Mouse (Mus musculus): ENCODE measurements around the gene Hoxd12. TPM values are rescaled to one million over a fixed set of nuclear protein-coding genes. Genes with fewer than 3 reads are reported as not detected.

The Hoxd12 gene
- total and polyA plus RNA-seq, 3 experiments, result not detected

GRCm38 (mm10) chr2:74705467-74706089 lies 30.8 kb downstream of the Hoxd12 start:
- Histone ChIP-seq H3K9ac (ENCODE audit: control insufficient read depth, low read depth, low read length, poor library complexity, severe bottlenecking) (peak overlapping the region; percentile 84), H3K36me3 (ENCODE audit: control insufficient read depth in 1 of 2, insufficient read depth in 2 of 2, low read length in 2 of 2) (peaks cover 0 to 2% of the 10 kb centered on the region in 2 experiments; a peak in 1 of 4 replicates), H3K4me1 (ENCODE audit: control insufficient read depth in 1 of 2, insufficient read depth in 2 of 2, low read length in 2 of 2) (no peaks in the 10 kb centered on the region; a peak in 2 of 4 replicates), H3K27me3 (ENCODE audit: control insufficient read depth in 1 of 2, insufficient read depth in 2 of 2, low read length in 2 of 2) (no peaks in the 10 kb centered on the region), H3K9me3 (replicated peaks; ENCODE audit: insufficient read depth, low read length) (no peaks in the 10 kb centered on the region), H3K27ac (ENCODE audit: control insufficient read depth, low read depth, low read length) (no peak overlapping the region), H3K4me3 (ENCODE audit: control insufficient read depth in 1 of 2, insufficient read depth in 1 of 2, low read depth in 2 of 2, low read length in 2 of 2) (peak overlapping the region; percentile 53 to 66), H3K79me2 (ENCODE audit: control insufficient read depth, insufficient read depth, low read length, poor library complexity) (peaks cover 6% of the 10 kb centered on the region; the same call in 1 of the 2 replicates)
- peak; percentile 62 for DNase-seq (ENCODE audit: low read depth, low spot score)
- TF ChIP-seq MXI1 (IDR thresholded peaks at IDR 0.05; ENCODE audit: low read depth, low read length) (peak; percentile 43; the same call in 1 of the 2 replicates), GATA1 (IDR thresholded peaks at IDR 0.05; ENCODE audit: low read depth, low read length) (no peak)

DNA sequence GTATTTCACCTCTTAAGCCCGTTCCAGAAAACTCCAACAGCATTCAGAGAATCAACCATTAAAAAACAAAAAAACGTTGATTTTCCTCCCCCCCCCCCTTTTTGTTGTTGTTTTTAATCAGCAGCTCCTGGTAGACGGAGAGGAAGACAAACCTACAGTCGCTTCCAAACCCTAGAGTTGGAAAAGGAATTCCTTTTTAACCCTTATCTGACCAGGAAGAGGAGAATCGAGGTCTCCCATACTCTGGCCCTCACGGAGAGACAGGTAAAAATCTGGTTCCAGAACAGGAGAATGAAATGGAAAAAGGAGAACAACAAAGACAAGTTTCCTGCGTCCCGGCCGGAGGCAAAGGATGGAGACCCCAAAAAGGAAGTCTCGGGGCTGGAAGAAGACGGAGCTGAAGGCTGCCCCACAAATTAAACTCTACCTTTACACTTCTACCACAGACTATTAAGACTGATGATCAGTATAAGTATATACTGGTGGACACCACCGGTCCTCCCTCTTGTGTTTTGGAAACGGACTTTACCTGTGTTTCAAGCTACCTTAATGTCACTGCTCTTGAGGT lies 31.7 kb downstream of the Hoxd12 start:
- H3K79me2 ChIP-seq (ENCODE audit: control insufficient read depth, insufficient read depth, low read length, poor library complexity), result peaks cover 6% of the 10 kb centered on the region; the same call in 1 of the 2 replicates
- peaks cover 0 to 2% of the 10 kb centered on the region in 2 experiments; a peak in 1 of 4 replicates for H3K36me3 ChIP-seq (ENCODE audit: control insufficient read depth in 1 of 2, insufficient read depth in 2 of 2, low read length in 2 of 2)
- H3K27ac ChIP-seq (ENCODE audit: control insufficient read depth, low read depth, low read length), result no peak overlapping the region
- peak overlapping the region; percentile 84; the same call in 1 of the 2 replicates for H3K9ac ChIP-seq (ENCODE audit: control insufficient read depth, low read depth, low read length, poor library complexity, severe bottlenecking)
- no peak for DNase-seq (ENCODE audit: low read depth, low spot score)
- H3K27me3 ChIP-seq (ENCODE audit: control insufficient read depth in 1 of 2, insufficient read depth in 2 of 2, low read length in 2 of 2), result peaks cover 0 to 1% of the 10 kb centered on the region in 2 experiments; a peak in 1 of 4 replicates
- H3K9me3 ChIP-seq (replicated peaks; ENCODE audit: insufficient read depth, low read length), result no peaks in the 10 kb centered on the region
- no peaks in the 10 kb centered on the region; a peak in 2 of 4 replicates for H3K4me1 ChIP-seq (ENCODE audit: control insufficient read depth in 1 of 2, insufficient read depth in 2 of 2, low read length in 2 of 2)
- TF ChIP-seq TBP (IDR thresholded peaks at IDR 0.05; ENCODE audit: low read depth, low read length) (no peak), ETS1 (IDR thresholded peaks at IDR 0.05; ENCODE audit: low read depth, low read length) (no peak), USF1 (IDR thresholded peaks at IDR 0.05; ENCODE audit: low read depth, low read length) (no peak), ZMIZ1 (IDR thresholded peaks at IDR 0.05; ENCODE audit: low read depth, low read length) (no peak), MYC (IDR thresholded peaks at IDR 0.05; ENCODE audit: low read depth, low read length) (no peak), ELF1 (IDR thresholded peaks at IDR 0.05; ENCODE audit: low read depth, low read length) (no peak), NRF1 (IDR thresholded peaks at IDR 0.05; ENCODE audit: insufficient read depth, low read depth, low read length, poor library complexity, severe bottlenecking) (no peak), POLR2AphosphoS2 (IDR thresholded peaks at IDR 0.05; ENCODE audit: low read length) (no peak), GATA1 (IDR thresholded peaks at IDR 0.05; ENCODE audit: low read depth, low read length) (no peak), POLR2A (IDR thresholded peaks at IDR 0.05; ENCODE audit: control insufficient read depth in 1 of 2, insufficient read depth in 1 of 2, low read depth in 1 of 2, low read length in 2 of 2, poor library complexity in 1 of 2) (no peak), POLR2AphosphoS5 (IDR thresholded peaks at IDR 0.05; ENCODE audit: borderline replicate concordance, low read depth, low read length) (no peak), BHLHE40 (IDR thresholded peaks at IDR 0.05; ENCODE audit: borderline replicate concordance, low read depth, low read length) (no peak), MEF2A (IDR thresholded peaks at IDR 0.05; ENCODE audit: extremely low read depth, insufficient replicate concordance, low read depth, low read length, poor library complexity, severe bottlenecking) (no peak), TAL1 (IDR thresholded peaks at IDR 0.05; ENCODE audit: low read length) (no peak), EP300 (IDR thresholded peaks at IDR 0.05; ENCODE audit: low read depth in 1 of 2, low read length in 2 of 2) (no peak), RCOR1 (IDR thresholded peaks at IDR 0.05; ENCODE audit: low read depth, low read length) (no peak)
- H3K4me3 ChIP-seq (ENCODE audit: control insufficient read depth in 1 of 2, insufficient read depth in 1 of 2, low read depth in 2 of 2, low read length in 2 of 2), result peak overlapping the region in 1 of 2 experiments; percentile 66; a peak in 3 of 4 replicates
